Mouse (Mus musculus): ENCODE data around the gene Bcat1. TPM values are rescaled to one million over a fixed set of nuclear protein-coding genes. Genes with fewer than 3 reads are reported as not detected.

Gene Bcat1
- total and polyA plus RNA-seq, 2 experiments from 2014 or later = 59.7 to 94.3 TPM

GRCm38 (mm10) chr6:145012699-145013098, 63.3 kb downstream of the Bcat1 start:
- no peak for ATAC-seq
- DNase-seq (ENCODE audit: low spot score) = no peak
- Histone ChIP-seq H3K9me3 (ENCODE audit: low read length) (no peaks in the 10 kb centered on the region), H3K27me3 (ENCODE audit: insufficient read depth, low read length) (no peaks in the 10 kb centered on the region), H3K4me2 (ENCODE audit: low read depth, low read length) (no peak overlapping the region), H3K4me3 (ENCODE audit: low read length) (no peak overlapping the region), H3K4me1 (ENCODE audit: insufficient read depth, low read length) (no peaks in the 10 kb centered on the region), H3K27ac (no peak overlapping the region), H3K36me3 (ENCODE audit: insufficient read depth, low read length) (peaks cover 19% of the 10 kb centered on the region; the same call in 1 of the 2 replicates), H3K9ac (replicated peaks; ENCODE audit: low read length) (no peak overlapping the region)
- no peak for TF ChIP-seq CTCF (IDR thresholded peaks at IDR 0.05; ENCODE audit: low read depth)
- WGBS = 71% methylated on average over 8 of the region's 8 CpGs

- 73% methylated on average over 8 of the region's 8 CpGs for WGBS
- Histone ChIP-seq H3K4me1 (ENCODE audit: insufficient read depth, low read length) (no peaks in the 10 kb centered on the region), H3K27me3 (ENCODE audit: insufficient read depth, low read length) (no peaks in the 10 kb centered on the region), H3K4me2 (ENCODE audit: low read depth, low read length) (no peak overlapping the region), H3K9ac (replicated peaks; ENCODE audit: low read length) (no peak overlapping the region), H3K36me3 (ENCODE audit: insufficient read depth, low read length) (peaks cover 10% of the 10 kb centered on the region; the same call in 1 of the 2 replicates), H3K27ac (no peak overlapping the region), H3K9me3 (ENCODE audit: low read length) (no peaks in the 10 kb centered on the region), H3K4me3 (ENCODE audit: low read length) (no peak overlapping the region)
- 0 out of 2 replicates have a peak, but pooled peaks have one; percentile 6 for ATAC-seq
- no peak for TF ChIP-seq CTCF (IDR thresholded peaks at IDR 0.05; ENCODE audit: low read depth)
- DNase-seq (ENCODE audit: low spot score) = no peak
These were observed 64.8 kb downstream of the Bcat1 start for GRCm38 (mm10) chr6:145011141-145011540.

- Histone ChIP-seq H3K4me1 (ENCODE audit: insufficient read depth, low read length) (no peaks in the 10 kb centered on the region), H3K9ac (replicated peaks; ENCODE audit: low read length) (no peak overlapping the region), H3K9me3 (ENCODE audit: low read length) (no peaks in the 10 kb centered on the region), H3K36me3 (ENCODE audit: insufficient read depth, low read length) (peaks cover 10% of the 10 kb centered on the region; the same call in 1 of the 2 replicates), H3K27me3 (ENCODE audit: insufficient read depth, low read length) (no peaks in the 10 kb centered on the region), H3K27ac (no peak overlapping the region), H3K4me2 (ENCODE audit: low read depth, low read length) (no peak overlapping the region), H3K4me3 (ENCODE audit: low read length) (no peak overlapping the region)
- ATAC-seq = 0 out of 2 replicates have a peak, but pooled peaks have one; percentile 46
- WGBS = 76% methylated on average over 8 of the region's 8 CpGs
- peak; percentile 65 for TF ChIP-seq CTCF (IDR thresholded peaks at IDR 0.05; ENCODE audit: low read depth)
- peak; percentile 81 for DNase-seq (ENCODE audit: low spot score)
These were observed 65.8 kb downstream of the Bcat1 start for GRCm38 (mm10) chr6:145009859-145010818.

- ATAC-seq = no peak
These were observed 72.5 kb downstream of the Bcat1 start for GRCm38 (mm10) chr6:145003459-145003858.

GRCm38 (mm10) chr6:145002094-145002936, 73.7 kb downstream of the Bcat1 start:
- no peak for TF ChIP-seq CTCF (IDR thresholded peaks at IDR 0.05; ENCODE audit: low read depth)
- Histone ChIP-seq H3K9me3 (ENCODE audit: low read length) (no peaks in the 10 kb centered on the region), H3K27ac (no peak overlapping the region), H3K36me3 (ENCODE audit: insufficient read depth, low read length) (peaks cover 20% of the 10 kb centered on the region), H3K4me1 (ENCODE audit: insufficient read depth, low read length) (no peaks in the 10 kb centered on the region), H3K9ac (replicated peaks; ENCODE audit: low read length) (no peak overlapping the region), H3K4me3 (ENCODE audit: low read length) (no peak overlapping the region), H3K4me2 (ENCODE audit: low read depth, low read length) (no peak overlapping the region), H3K27me3 (ENCODE audit: insufficient read depth, low read length) (no peaks in the 10 kb centered on the region)
- 76% methylated on average over 14 of the region's 14 CpGs for WGBS
- no peak for ATAC-seq
- DNase-seq (ENCODE audit: low spot score) = no peak

More at GRCm38 (mm10) chr6:145003459-145003858, 72.5 kb downstream of the Bcat1 start:
- H3K9me3 ChIP-seq (ENCODE audit: low read length) = no peaks in the 10 kb centered on the region
- no peak overlapping the region for H3K4me2 ChIP-seq (ENCODE audit: low read depth, low read length)
- no peak overlapping the region for H3K27ac ChIP-seq
- no peak for DNase-seq (ENCODE audit: low spot score)
- TF ChIP-seq CTCF (IDR thresholded peaks at IDR 0.05; ENCODE audit: low read depth) = no peak
- no peaks in the 10 kb centered on the region for H3K27me3 ChIP-seq (ENCODE audit: insufficient read depth, low read length)
- no peak overlapping the region for H3K9ac ChIP-seq (replicated peaks; ENCODE audit: low read length)
- no peaks in the 10 kb centered on the region for H3K4me1 ChIP-seq (ENCODE audit: insufficient read depth, low read length)
- peaks cover 25% of the 10 kb centered on the region for H3K36me3 ChIP-seq (ENCODE audit: insufficient read depth, low read length)
- no peak overlapping the region for H3K4me3 ChIP-seq (ENCODE audit: low read length)

GRCm38 (mm10) chr6:145001493-145001892, 74.5 kb downstream of the Bcat1 start:
- no peaks in the 10 kb centered on the region for H3K4me1 ChIP-seq (ENCODE audit: insufficient read depth, low read length)
- no peaks in the 10 kb centered on the region for H3K27me3 ChIP-seq (ENCODE audit: insufficient read depth, low read length)
- no peaks in the 10 kb centered on the region for H3K9me3 ChIP-seq (ENCODE audit: low read length)
- no peak overlapping the region for H3K9ac ChIP-seq (replicated peaks; ENCODE audit: low read length)
- H3K4me2 ChIP-seq (ENCODE audit: low read depth, low read length) = no peak overlapping the region
- ATAC-seq = no peak
- TF ChIP-seq CTCF (IDR thresholded peaks at IDR 0.05; ENCODE audit: low read depth) = no peak
- no peak overlapping the region for H3K4me3 ChIP-seq (ENCODE audit: low read length)
- DNase-seq (ENCODE audit: low spot score) = no peak
- peaks cover 20% of the 10 kb centered on the region for H3K36me3 ChIP-seq (ENCODE audit: insufficient read depth, low read length)
- H3K27ac ChIP-seq = no peak overlapping the region
- 71% methylated on average over 6 of the region's 6 CpGs for WGBS

Measured in hindbrain, postnatal 0 days (tissue).